Mouse (Mus musculus): Measurements from ENCODE around the gene Cfap126. TPM values are rescaled to one million over a fixed set of nuclear protein-coding genes. Genes with fewer than 3 reads are reported as not detected.
A peak's percentile ranks its signal among the peaks of the same experiment; 100 is the strongest.
"Not testable (repeated sequence)": the region's sequence is repeated elsewhere in the genome, so short reads cannot be mapped to it uniquely, and the experiment has no call there.

Cfap126 gene
- polyA plus RNA-seq, 1 experiment, result 45.5 TPM

GRCm38 (mm10) chr1:171129251-171129650, 15.5 kb downstream of the Cfap126 start:
- 68% methylated on average over 7 of the region's 7 CpGs for WGBS
- H3K4me1 ChIP-seq (ENCODE audit: control insufficient read depth, insufficient read depth, low read length), result no peaks in the 10 kb centered on the region
- no peak overlapping the region for H3K4me3 ChIP-seq (replicated peaks; ENCODE audit: extremely low read depth, low read depth, low read length)
- no peak for TF ChIP-seq POLR2A (IDR thresholded peaks at IDR 0.05; ENCODE audit: borderline replicate concordance, extremely low read depth, low read depth, low read length)
- no peak for TF ChIP-seq CTCF (IDR thresholded peaks at IDR 0.05; ENCODE audit: insufficient read depth, low read length)
- DNase-seq, result no peak

- Histone ChIP-seq H3K4me1 (ENCODE audit: control insufficient read depth, insufficient read depth, low read length) (no peaks in the 10 kb centered on the region), H3K4me3 (replicated peaks; ENCODE audit: extremely low read depth, low read depth, low read length) (no peak overlapping the region)
- WGBS, result 89% methylated on average over 1 of the region's 1 CpGs
- TF ChIP-seq POLR2A (IDR thresholded peaks at IDR 0.05; ENCODE audit: borderline replicate concordance, extremely low read depth, low read depth, low read length) (no peak), CTCF (IDR thresholded peaks at IDR 0.05; ENCODE audit: insufficient read depth, low read length) (no peak)
- DNase-seq, result no peak
Measured at GRCm38 (mm10) chr1:171130971-171131370, 17.3 kb downstream of the Cfap126 start.

- Histone ChIP-seq H3K4me1 (ENCODE audit: control insufficient read depth, insufficient read depth, low read length) (no peaks in the 10 kb centered on the region), H3K4me3 (replicated peaks; ENCODE audit: extremely low read depth, low read depth, low read length) (no peak overlapping the region)
- DNase-seq, result no peak
- TF ChIP-seq POLR2A (IDR thresholded peaks at IDR 0.05; ENCODE audit: borderline replicate concordance, extremely low read depth, low read depth, low read length) (no peak), CTCF (IDR thresholded peaks at IDR 0.05; ENCODE audit: insufficient read depth, low read length) (no peak)
- 96% methylated on average over 2 of the region's 2 CpGs for WGBS
Measured at GRCm38 (mm10) chr1:171135600-171135999, 21.9 kb downstream of the Cfap126 start.

DNA sequence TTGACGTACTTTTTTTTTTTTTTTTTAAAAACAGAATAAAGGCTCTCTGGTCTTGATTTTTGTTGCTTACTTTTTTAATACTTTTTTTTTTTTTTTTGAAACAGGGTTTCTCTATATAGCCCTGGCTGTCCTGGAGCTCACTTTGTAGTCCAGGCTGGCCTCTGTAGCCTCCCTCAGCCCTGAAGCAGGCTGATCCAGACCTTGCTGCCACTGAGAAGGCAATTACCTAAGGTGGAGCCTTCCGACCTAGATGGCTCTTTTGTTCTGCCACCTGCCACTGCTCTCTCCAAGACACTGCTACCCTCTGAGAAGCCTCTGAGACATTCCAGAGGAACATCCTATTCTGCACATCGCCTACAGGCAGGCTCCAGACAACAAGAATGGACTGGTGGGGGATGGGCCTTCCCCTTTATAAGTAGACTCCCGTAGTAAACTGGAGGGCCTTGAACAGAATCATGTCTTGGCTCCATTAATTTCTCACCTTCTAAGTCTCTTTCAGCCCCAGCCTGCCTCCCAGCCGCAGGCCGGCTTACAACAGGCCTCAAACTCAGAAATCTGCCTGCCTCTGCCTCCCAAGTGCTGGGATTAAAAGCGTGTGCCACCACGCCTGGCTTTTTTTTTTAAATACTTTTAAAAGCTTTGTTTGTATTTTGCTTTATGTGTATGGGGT, 23.9 kb downstream of the Cfap126 start:
- not testable (repeated sequence) for H3K4me1 ChIP-seq (ENCODE audit: control insufficient read depth, insufficient read depth, low read length); DNase-seq; H3K4me3 ChIP-seq (replicated peaks; ENCODE audit: extremely low read depth, low read depth, low read length)
- 94% methylated on average over 8 of the region's 8 CpGs for WGBS

DNA sequence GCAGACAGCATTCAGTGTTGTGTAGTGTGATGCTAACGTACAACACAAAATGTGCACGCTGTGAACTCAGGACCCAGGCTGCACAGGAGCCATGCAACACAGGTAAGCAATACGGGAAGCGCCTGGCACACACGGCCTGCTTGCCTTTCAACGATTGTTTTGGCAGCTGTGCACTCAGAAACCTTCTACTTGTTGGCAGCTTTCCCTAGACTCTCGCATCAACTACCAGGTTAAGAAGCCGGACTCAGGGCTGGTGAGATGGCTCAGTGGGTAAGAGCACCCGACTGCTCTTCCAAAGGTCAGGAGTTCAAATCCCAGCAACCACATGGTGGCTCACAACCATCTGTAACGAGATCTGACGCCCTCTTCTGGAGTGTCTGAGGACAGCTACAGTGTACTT, 29.3 kb downstream of the Cfap126 start:
- WGBS, result 62% methylated on average over 11 of the region's 11 CpGs
- DNase-seq; H3K4me1 ChIP-seq (ENCODE audit: control insufficient read depth, insufficient read depth, low read length); H3K4me3 ChIP-seq (replicated peaks; ENCODE audit: extremely low read depth, low read depth, low read length): not testable (repeated sequence)

- 1% methylated on average over 34 of the region's 34 CpGs for WGBS
- peaks cover 3% of the 10 kb centered on the region for H3K4me1 ChIP-seq (ENCODE audit: control insufficient read depth, insufficient read depth, low read length)
- peak within 1 kb of the TSS; percentile 90 for H3K4me3 ChIP-seq (replicated peaks; ENCODE audit: extremely low read depth, low read depth, low read length)
- peak; percentile 98 for DNase-seq
- TF ChIP-seq CTCF (IDR thresholded peaks at IDR 0.05; ENCODE audit: insufficient read depth, low read length) (no peak), POLR2A (IDR thresholded peaks at IDR 0.05; ENCODE audit: borderline replicate concordance, extremely low read depth, low read depth, low read length) (peak; percentile 97)
Measured at GRCm38 (mm10) chr1:171149974-171150760, 36.4 kb downstream of the Cfap126 start, which contains the start of the genes Sdhc and Mpz. TSS of gene Sdhc (minus strand) at chr1:171150603. TSS of gene Mpz (plus strand) at chr1:171150711.

- WGBS, result 6% methylated on average over 18 of the region's 18 CpGs
- H3K4me1 ChIP-seq (ENCODE audit: control insufficient read depth, insufficient read depth, low read length), result peaks cover 3% of the 10 kb centered on the region
- DNase-seq, result no peak
- TF ChIP-seq CTCF (IDR thresholded peaks at IDR 0.05; ENCODE audit: insufficient read depth, low read length), result no peak
- no peak for TF ChIP-seq POLR2A (IDR thresholded peaks at IDR 0.05; ENCODE audit: borderline replicate concordance, extremely low read depth, low read depth, low read length)
- H3K4me3 ChIP-seq (replicated peaks; ENCODE audit: extremely low read depth, low read depth, low read length), result peak overlapping the region; percentile 59
Measured at GRCm38 (mm10) chr1:171150838-171151391, 37.2 kb downstream of the Cfap126 start.

DNA sequence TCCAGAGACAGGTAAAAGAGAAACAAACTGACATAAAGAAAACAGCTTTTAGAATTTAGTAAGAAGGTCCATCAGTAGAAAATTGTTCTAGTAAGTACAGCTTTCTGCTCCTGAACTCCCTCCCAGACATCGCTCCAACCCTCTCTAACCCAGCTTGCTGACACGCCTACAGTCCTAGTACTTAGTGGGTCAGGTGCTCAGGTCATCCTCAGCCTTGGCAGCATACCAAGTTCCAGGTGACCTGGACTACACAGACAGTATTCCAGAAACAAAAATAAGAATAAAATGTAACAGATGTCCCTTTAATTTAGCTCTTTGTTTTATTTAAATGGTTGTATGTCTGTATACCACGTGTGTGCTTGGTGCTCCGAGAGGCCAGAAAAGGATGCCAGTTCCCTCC, 38.2 kb downstream of the Cfap126 start:
- no peak for DNase-seq
- H3K4me3 ChIP-seq (replicated peaks; ENCODE audit: extremely low read depth, low read depth, low read length), result no peak overlapping the region
- 71% methylated on average over 4 of the region's 4 CpGs for WGBS
- H3K4me1 ChIP-seq (ENCODE audit: control insufficient read depth, insufficient read depth, low read length), result peaks cover 3% of the 10 kb centered on the region
- TF ChIP-seq CTCF (IDR thresholded peaks at IDR 0.05; ENCODE audit: insufficient read depth, low read length) (no peak), POLR2A (IDR thresholded peaks at IDR 0.05; ENCODE audit: borderline replicate concordance, extremely low read depth, low read depth, low read length) (no peak)

- TF ChIP-seq POLR2A (IDR thresholded peaks at IDR 0.05; ENCODE audit: borderline replicate concordance, extremely low read depth, low read depth, low read length) (no peak), CTCF (IDR thresholded peaks at IDR 0.05; ENCODE audit: insufficient read depth, low read length) (no peak)
- WGBS, result 66% methylated on average over 3 of the region's 3 CpGs
- Histone ChIP-seq H3K4me1 (ENCODE audit: control insufficient read depth, insufficient read depth, low read length) (no peaks in the 10 kb centered on the region), H3K4me3 (replicated peaks; ENCODE audit: extremely low read depth, low read depth, low read length) (no peak overlapping the region)
- DNase-seq, result no peak
Measured at GRCm38 (mm10) chr1:171156644-171157043, 42.9 kb downstream of the Cfap126 start.

DNA sequence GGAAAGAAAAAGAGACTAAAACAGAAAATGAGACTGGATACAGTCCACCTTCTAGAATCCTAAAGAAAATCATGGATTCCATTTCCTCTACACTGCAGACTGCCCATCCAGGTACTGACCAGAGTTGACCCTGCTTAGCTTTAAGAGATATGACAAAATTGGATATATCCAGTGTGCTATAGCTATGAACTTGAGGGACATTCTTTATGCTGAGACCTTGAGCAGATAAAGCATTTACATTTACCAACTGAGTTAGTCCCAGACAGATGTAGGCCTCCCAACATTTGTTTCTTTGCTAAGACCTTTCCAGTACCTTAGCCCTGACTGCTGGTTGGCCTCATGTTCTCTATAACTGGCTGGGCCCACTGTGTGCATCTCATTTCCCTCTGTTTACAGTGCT, 44.2 kb downstream of the Cfap126 start:
- Histone ChIP-seq H3K4me3 (replicated peaks; ENCODE audit: extremely low read depth, low read depth, low read length) (no peak overlapping the region), H3K4me1 (ENCODE audit: control insufficient read depth, insufficient read depth, low read length) (no peaks in the 10 kb centered on the region)
- TF ChIP-seq POLR2A (IDR thresholded peaks at IDR 0.05; ENCODE audit: borderline replicate concordance, extremely low read depth, low read depth, low read length) (no peak), CTCF (IDR thresholded peaks at IDR 0.05; ENCODE audit: insufficient read depth, low read length) (no peak)
- DNase-seq, result no peak
